Mouse (Mus musculus) midbrain, embryonic 14.5 days (tissue): ENCODE results near the gene Cdk2ap1. TPM values are rescaled to one million over a fixed set of nuclear protein-coding genes. Genes with fewer than 3 reads are reported as not detected.

Experiments used
- polyA plus RNA-seq: library from polyadenylated mRNA; unstranded; fragments of >200 nt; fragmentation: Nextera tagmentation; extraction: Ambion mirVana; gene quantifications from 2 replicates; pipeline ENCODE4 v1.2.1, GENCODE M21; 2014

Cdk2ap1 gene
- polyA plus RNA-seq, 1 experiment from 2014 or later: 76.7 TPM

Other genes with a start within 250 kb of the Cdk2ap1 start
- 65.2 and 72.3 TPM in 2 replicates for gene Arl6ip4, start 247.0 kb downstream of the Cdk2ap1 start, polyA plus RNA-seq
- 10.7 and 11.6 TPM in 2 replicates for gene Pitpnm2, start 113.3 kb downstream of the Cdk2ap1 start, polyA plus RNA-seq
- 11.7 and 16.8 TPM in 2 replicates for gene Mphosph9, start 35.1 kb downstream of the Cdk2ap1 start, polyA plus RNA-seq
- gene 2810006K23Rik, start 35.0 kb downstream of the Cdk2ap1 start, polyA plus RNA-seq: 9.1 and 10.6 TPM in 2 replicates
- gene Sbno1, start 62.9 kb upstream of the Cdk2ap1 start, polyA plus RNA-seq: 70.2 and 114 TPM in 2 replicates
- gene Kmt5a, start 76.8 kb upstream of the Cdk2ap1 start, polyA plus RNA-seq: 20.9 and 23.2 TPM in 2 replicates
- 23.1 and 24.5 TPM in 2 replicates for gene Rilpl2, start 115.3 kb upstream of the Cdk2ap1 start, polyA plus RNA-seq
- 8.9 and 10.6 TPM in 2 replicates for gene Snrnp35, start 120.1 kb upstream of the Cdk2ap1 start, polyA plus RNA-seq
- gene Rilpl1, start 168.3 kb upstream of the Cdk2ap1 start, polyA plus RNA-seq: 9.0 and 9.9 TPM in 2 replicates
- gene Tmed2, start 177.6 kb upstream of the Cdk2ap1 start, polyA plus RNA-seq: 327 and 369 TPM in 2 replicates
- 21.9 and 22.1 TPM in 2 replicates for gene Ddx55, start 189.8 kb upstream of the Cdk2ap1 start, polyA plus RNA-seq
- 71.8 and 73.4 TPM in 2 replicates for gene Eif2b1, start 216.0 kb upstream of the Cdk2ap1 start, polyA plus RNA-seq
- 51.1 and 59.7 TPM in 2 replicates for gene Gtf2h3, start 216.1 kb upstream of the Cdk2ap1 start, polyA plus RNA-seq